Mouse (Mus musculus): ENCODE data around the gene Exo1. TPM values are rescaled to one million over a fixed set of nuclear protein-coding genes. Genes with fewer than 3 reads are reported as not detected.

The Exo1 gene
- total RNA-seq (2012; rRNA removed) (61.9 and 74.2 TPM in 2 replicates), polyA plus RNA-seq (2012; ENCODE audit: insufficient read depth in 1 of 2, insufficient read length in 2 of 2, low read depth in 1 of 2, low replicate concordance in 2 of 2, missing spikeins in 1 of 2) (1,000 to 10,000 TPM in 1 of 2 experiments, 10 to 100 TPM in 1; 82.9 to 1,192 TPM)

GRCm38 (mm10) chr1:175880453-175881296 is at the start of gene Exo1:
Gene Exo1, plus strand, starts transcription at chr1:175880581.
- peak; percentile 93 for DNase-seq (ENCODE audit: low read depth, low spot score)
- no peaks in the 10 kb centered on the region for H3K27me3 ChIP-seq (ENCODE audit: control insufficient read depth in 1 of 2, insufficient read depth in 2 of 2, low read length in 2 of 2)
- peak within 1 kb of the TSS; percentile 96 for H3K9ac ChIP-seq (ENCODE audit: control insufficient read depth, low read depth, low read length, poor library complexity, severe bottlenecking)
- no peaks in the 10 kb centered on the region for H3K9me3 ChIP-seq (replicated peaks; ENCODE audit: insufficient read depth, low read length)
- H3K79me2 ChIP-seq (ENCODE audit: control insufficient read depth, insufficient read depth, low read length, poor library complexity) = peaks cover 28% of the 10 kb centered on the region
- H3K4me3 ChIP-seq (ENCODE audit: control insufficient read depth in 1 of 2, insufficient read depth in 1 of 2, low read depth in 2 of 2, low read length in 2 of 2) = peak within 1 kb of the TSS; percentile 88 to 90
- H3K27ac ChIP-seq (ENCODE audit: control insufficient read depth, low read depth, low read length) = peak within 1 kb of the TSS; percentile 98
- peaks cover 5 to 18% of the 10 kb centered on the region in 2 experiments; a peak in 3 of 4 replicates for H3K4me1 ChIP-seq (ENCODE audit: control insufficient read depth in 1 of 2, insufficient read depth in 2 of 2, low read length in 2 of 2)
- peaks cover 22 to 31% of the 10 kb centered on the region in 2 experiments for H3K36me3 ChIP-seq (ENCODE audit: control insufficient read depth in 1 of 2, insufficient read depth in 2 of 2, low read length in 2 of 2)
- TF ChIP-seq RAD21 (IDR thresholded peaks at IDR 0.05; ENCODE audit: low read depth, low read length) = no peak
- TF ChIP-seq MYB (IDR thresholded peaks at IDR 0.05; ENCODE audit: low read depth, low read length) = no peak
- no peak for TF ChIP-seq MEF2A (IDR thresholded peaks at IDR 0.05; ENCODE audit: extremely low read depth, insufficient replicate concordance, low read depth, low read length, poor library complexity, severe bottlenecking)
- TF ChIP-seq MAZ (IDR thresholded peaks at IDR 0.05; ENCODE audit: low read depth, low read length) = peak; percentile 94
- TF ChIP-seq KAT2A (conservative IDR thresholded peaks at IDR 0.05; ENCODE audit: low read depth, low read length) = peak; percentile 86
- peak; percentile 64 for TF ChIP-seq MAX (IDR thresholded peaks at IDR 0.05; ENCODE audit: low read length)
- TF ChIP-seq NRF1 (IDR thresholded peaks at IDR 0.05; ENCODE audit: insufficient read depth, low read depth, low read length, poor library complexity, severe bottlenecking) = 0 out of 2 replicates have a peak, but pooled peaks have one; percentile 41
- TF ChIP-seq JUND (IDR thresholded peaks at IDR 0.05; ENCODE audit: low read depth, low read length) = no peak
- no peak for TF ChIP-seq RCOR1 (IDR thresholded peaks at IDR 0.05; ENCODE audit: low read depth, low read length)
- no peak for TF ChIP-seq GABPA (IDR thresholded peaks at IDR 0.05; ENCODE audit: low read depth, low read length)
- no peak for TF ChIP-seq POLR2AphosphoS5 (IDR thresholded peaks at IDR 0.05; ENCODE audit: borderline replicate concordance, low read depth, low read length)
- peak; percentile 99 for TF ChIP-seq HCFC1 (IDR thresholded peaks at IDR 0.05; ENCODE audit: low read depth, low read length)
- TF ChIP-seq POLR2A (IDR thresholded peaks at IDR 0.05; ENCODE audit: control insufficient read depth in 1 of 2, insufficient read depth in 1 of 2, low read depth in 1 of 2, low read length in 2 of 2, poor library complexity in 1 of 2) = peak; percentile 71 to 77; a peak in 2 of 4 replicates
- no peak for TF ChIP-seq ZKSCAN1 (IDR thresholded peaks at IDR 0.05; ENCODE audit: low read depth, low read length)
- no peak; the same call in 1 of the 2 replicates for TF ChIP-seq ZMIZ1 (IDR thresholded peaks at IDR 0.05; ENCODE audit: low read depth, low read length)
- TF ChIP-seq ZC3H11A (IDR thresholded peaks at IDR 0.05; ENCODE audit: low read depth, low read length) = no peak
- TF ChIP-seq EP300 (IDR thresholded peaks at IDR 0.05; ENCODE audit: low read depth in 1 of 2, low read length in 2 of 2) = no peak
- no peak for TF ChIP-seq CHD1 (IDR thresholded peaks at IDR 0.05; ENCODE audit: low read depth, low read length)
- TF ChIP-seq ZNF384 (IDR thresholded peaks at IDR 0.05; ENCODE audit: low read depth, low read length) = no peak
- TF ChIP-seq E2F4 (IDR thresholded peaks at IDR 0.05; ENCODE audit: borderline replicate concordance, low read depth, low read length) = peak; percentile 82
- peak; percentile 77 for TF ChIP-seq ELF1 (IDR thresholded peaks at IDR 0.05; ENCODE audit: low read depth, low read length)
- no peak for TF ChIP-seq BHLHE40 (IDR thresholded peaks at IDR 0.05; ENCODE audit: borderline replicate concordance, low read depth, low read length)
- TF ChIP-seq SMC3 (IDR thresholded peaks at IDR 0.05; ENCODE audit: low read depth, low read length) = no peak
- TF ChIP-seq UBTF (IDR thresholded peaks at IDR 0.05; ENCODE audit: borderline replicate concordance, insufficient read depth, low read depth, low read length) = no peak
- no peak for TF ChIP-seq GATA1 (IDR thresholded peaks at IDR 0.05; ENCODE audit: low read depth, low read length)
- no peak for TF ChIP-seq CHD2 (IDR thresholded peaks at IDR 0.05; ENCODE audit: low read length)
- no peak for TF ChIP-seq CTCF (IDR thresholded peaks at IDR 0.05 in 2 of 3, conservative IDR thresholded peaks at IDR 0.05 in 1 of 3; ENCODE audit: control insufficient read depth in 1 of 3, insufficient read depth in 1 of 3, low read depth in 2 of 3, low read length in 3 of 3, poor library complexity in 1 of 3, severe bottlenecking in 1 of 3)
- TF ChIP-seq USF2 (IDR thresholded peaks at IDR 0.05; ENCODE audit: borderline replicate concordance in 1 of 2, insufficient read depth in 1 of 2, low read depth in 1 of 2, low read length in 2 of 2) = no peak
- peak; percentile 70; the same call in 1 of the 2 replicates for TF ChIP-seq POLR2AphosphoS2 (IDR thresholded peaks at IDR 0.05; ENCODE audit: low read length)
- TF ChIP-seq MXI1 (IDR thresholded peaks at IDR 0.05; ENCODE audit: low read depth, low read length) = peak; percentile 79
- TF ChIP-seq TBP (IDR thresholded peaks at IDR 0.05; ENCODE audit: low read depth, low read length) = 0 out of 2 replicates have a peak, but pooled peaks have one; percentile 13
- TF ChIP-seq USF1 (IDR thresholded peaks at IDR 0.05; ENCODE audit: low read depth, low read length) = no peak
- no peak for TF ChIP-seq MAFK (IDR thresholded peaks at IDR 0.05; ENCODE audit: borderline replicate concordance, low read depth, low read length)
- peak; percentile 72; the same call in 1 of the 2 replicates for TF ChIP-seq SIN3A (IDR thresholded peaks at IDR 0.05; ENCODE audit: low read length)
- TF ChIP-seq NELFE (IDR thresholded peaks at IDR 0.05; ENCODE audit: low read depth, low read length) = peak; percentile 88
